Mouse (Mus musculus): ENCODE data around the gene Osbpl2. TPM values are rescaled to one million over a fixed set of nuclear protein-coding genes. Genes with fewer than 3 reads are reported as not detected.

Osbpl2 gene
- total and polyA plus RNA-seq, 2 experiments, result 14.0 to 21.9 TPM

DNA sequence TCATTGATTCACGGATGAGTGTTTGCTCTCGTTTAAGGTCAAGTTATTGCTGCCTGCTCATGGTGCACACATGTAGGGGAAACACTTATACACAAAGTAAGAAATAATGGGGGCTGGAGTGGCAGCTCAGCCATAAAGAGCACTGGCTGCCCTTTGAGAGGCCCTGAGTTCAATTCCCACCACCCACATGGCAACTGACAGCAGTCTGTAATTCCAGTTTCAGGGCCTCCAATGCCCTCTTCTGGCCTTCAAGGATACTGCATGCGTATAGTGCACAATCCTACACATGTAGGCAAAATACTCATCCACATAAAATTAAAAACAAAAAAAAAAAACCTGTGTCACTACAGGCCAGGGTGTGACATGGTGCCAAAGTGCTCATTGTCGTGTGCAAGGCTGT is 31.6 kb upstream of the Osbpl2 start:
- H3K36me3 ChIP-seq (ENCODE audit: control insufficient read depth, insufficient read depth, low read length), result peaks cover 2% of the 10 kb centered on the region; the same call in 1 of the 2 replicates
- H3K4me1 ChIP-seq (ENCODE audit: control insufficient read depth, insufficient read depth, low read length), result no peaks in the 10 kb centered on the region
- H3K4me3 ChIP-seq (ENCODE audit: insufficient read depth, low read depth, low read length), result no peak overlapping the region
- no peak overlapping the region for H3K9ac ChIP-seq (ENCODE audit: low read depth, low read length)
- no peaks in the 10 kb centered on the region for H3K27me3 ChIP-seq (ENCODE audit: control insufficient read depth, insufficient read depth, low read length)
- WGBS, result 85% methylated on average over 4 of the region's 4 CpGs
- H3K27ac ChIP-seq (replicated peaks; ENCODE audit: insufficient read depth, low read depth, low read length), result no peak overlapping the region
- DNase-seq (ENCODE audit: extremely low read depth, low read depth, low spot score), result no peak
- no peaks in the 10 kb centered on the region for H3K79me2 ChIP-seq (ENCODE audit: control insufficient read depth, insufficient read depth, low read length)
- no peak for TF ChIP-seq POLR2A (IDR thresholded peaks at IDR 0.05; ENCODE audit: extremely low read depth, insufficient read depth, low read length)
- TF ChIP-seq CTCF (IDR thresholded peaks at IDR 0.05; ENCODE audit: low read depth, low read length), result 0 out of 2 replicates have a peak, but pooled peaks have one; percentile 2

- no peak for TF ChIP-seq POLR2A (IDR thresholded peaks at IDR 0.05; ENCODE audit: extremely low read depth, insufficient read depth, low read length)
- TF ChIP-seq CTCF (IDR thresholded peaks at IDR 0.05; ENCODE audit: low read depth, low read length), result no peak
- DNase-seq (ENCODE audit: extremely low read depth, low read depth, low spot score), result no peak
- Histone ChIP-seq H3K36me3 (ENCODE audit: control insufficient read depth, insufficient read depth, low read length) (no peaks in the 10 kb centered on the region), H3K9ac (ENCODE audit: low read depth, low read length) (no peak overlapping the region), H3K4me3 (ENCODE audit: insufficient read depth, low read depth, low read length) (no peak overlapping the region), H3K79me2 (ENCODE audit: control insufficient read depth, insufficient read depth, low read length) (no peaks in the 10 kb centered on the region), H3K4me1 (ENCODE audit: control insufficient read depth, insufficient read depth, low read length) (no peaks in the 10 kb centered on the region), H3K27me3 (ENCODE audit: control insufficient read depth, insufficient read depth, low read length) (no peaks in the 10 kb centered on the region), H3K27ac (replicated peaks; ENCODE audit: insufficient read depth, low read depth, low read length) (no peak overlapping the region)
- WGBS, result 67% methylated on average over 11 of the region's 11 CpGs
Observed at GRCm38 (mm10) chr2:180090285-180090684, 28.8 kb upstream of the Osbpl2 start.

DNA sequence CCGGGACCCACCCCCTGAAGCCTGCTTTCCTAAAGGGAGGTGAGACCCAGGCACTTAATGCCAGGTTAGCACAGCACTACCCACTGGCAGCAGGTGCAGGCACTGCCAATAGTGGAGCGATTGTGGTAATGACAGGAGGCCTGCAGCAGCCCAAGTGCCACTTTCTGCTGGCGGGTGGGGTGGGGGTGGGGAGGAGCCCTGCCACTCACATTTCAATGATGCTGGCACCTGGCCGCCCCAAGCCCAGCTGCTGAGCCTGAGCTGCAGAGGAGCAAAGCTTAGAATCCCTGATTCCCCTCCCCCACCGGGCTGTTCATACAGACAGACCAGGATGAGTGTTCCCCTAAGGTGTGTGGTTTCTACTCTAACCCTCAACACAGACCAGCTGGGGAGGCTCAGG is 23.4 kb upstream of the Osbpl2 start:
- Histone ChIP-seq H3K4me3 (ENCODE audit: insufficient read depth, low read depth, low read length) (no peak overlapping the region), H3K4me1 (ENCODE audit: control insufficient read depth, insufficient read depth, low read length) (no peaks in the 10 kb centered on the region), H3K36me3 (ENCODE audit: control insufficient read depth, insufficient read depth, low read length) (no peaks in the 10 kb centered on the region), H3K9ac (ENCODE audit: low read depth, low read length) (no peak overlapping the region), H3K79me2 (ENCODE audit: control insufficient read depth, insufficient read depth, low read length) (no peaks in the 10 kb centered on the region), H3K27me3 (ENCODE audit: control insufficient read depth, insufficient read depth, low read length) (peaks cover 10% of the 10 kb centered on the region), H3K27ac (replicated peaks; ENCODE audit: insufficient read depth, low read depth, low read length) (no peak overlapping the region)
- 48% methylated on average over 5 of the region's 5 CpGs for WGBS
- DNase-seq (ENCODE audit: extremely low read depth, low read depth, low spot score), result no peak
- no peak for TF ChIP-seq POLR2A (IDR thresholded peaks at IDR 0.05; ENCODE audit: extremely low read depth, insufficient read depth, low read length)
- TF ChIP-seq CTCF (IDR thresholded peaks at IDR 0.05; ENCODE audit: low read depth, low read length), result no peak

GRCm38 (mm10) chr2:180097585-180097984 is 21.5 kb upstream of the Osbpl2 start:
- no peak for TF ChIP-seq POLR2A (IDR thresholded peaks at IDR 0.05; ENCODE audit: extremely low read depth, insufficient read depth, low read length)
- no peak for TF ChIP-seq CTCF (IDR thresholded peaks at IDR 0.05; ENCODE audit: low read depth, low read length)
- 31% methylated on average over 3 of the region's 3 CpGs for WGBS
- peaks cover 16% of the 10 kb centered on the region for H3K27me3 ChIP-seq (ENCODE audit: control insufficient read depth, insufficient read depth, low read length)

GRCm38 (mm10) chr2:180098167-180098566 is 20.9 kb upstream of the Osbpl2 start:
- Histone ChIP-seq H3K4me1 (ENCODE audit: control insufficient read depth, insufficient read depth, low read length) (no peaks in the 10 kb centered on the region), H3K36me3 (ENCODE audit: control insufficient read depth, insufficient read depth, low read length) (no peaks in the 10 kb centered on the region), H3K27me3 (ENCODE audit: control insufficient read depth, insufficient read depth, low read length) (peaks cover 20% of the 10 kb centered on the region), H3K4me3 (ENCODE audit: insufficient read depth, low read depth, low read length) (no peak overlapping the region), H3K79me2 (ENCODE audit: control insufficient read depth, insufficient read depth, low read length) (no peaks in the 10 kb centered on the region), H3K27ac (replicated peaks; ENCODE audit: insufficient read depth, low read depth, low read length) (no peak overlapping the region), H3K9ac (ENCODE audit: low read depth, low read length) (no peak overlapping the region)
- 45% methylated on average over 5 of the region's 5 CpGs for WGBS
- TF ChIP-seq CTCF (IDR thresholded peaks at IDR 0.05; ENCODE audit: low read depth, low read length) (0 out of 2 replicates have a peak, but pooled peaks have one; percentile 16), POLR2A (IDR thresholded peaks at IDR 0.05; ENCODE audit: extremely low read depth, insufficient read depth, low read length) (no peak)
- DNase-seq (ENCODE audit: extremely low read depth, low read depth, low spot score), result no peak

More at GRCm38 (mm10) chr2:180097585-180097984, 21.5 kb upstream of the Osbpl2 start:
- no peaks in the 10 kb centered on the region for H3K36me3 ChIP-seq (ENCODE audit: control insufficient read depth, insufficient read depth, low read length)
- H3K27ac ChIP-seq (replicated peaks; ENCODE audit: insufficient read depth, low read depth, low read length), result no peak overlapping the region
- no peak for DNase-seq (ENCODE audit: extremely low read depth, low read depth, low spot score)
- H3K9ac ChIP-seq (ENCODE audit: low read depth, low read length), result no peak overlapping the region
- no peaks in the 10 kb centered on the region for H3K79me2 ChIP-seq (ENCODE audit: control insufficient read depth, insufficient read depth, low read length)
- no peak overlapping the region for H3K4me3 ChIP-seq (ENCODE audit: insufficient read depth, low read depth, low read length)
- H3K4me1 ChIP-seq (ENCODE audit: control insufficient read depth, insufficient read depth, low read length), result no peaks in the 10 kb centered on the region

DNA sequence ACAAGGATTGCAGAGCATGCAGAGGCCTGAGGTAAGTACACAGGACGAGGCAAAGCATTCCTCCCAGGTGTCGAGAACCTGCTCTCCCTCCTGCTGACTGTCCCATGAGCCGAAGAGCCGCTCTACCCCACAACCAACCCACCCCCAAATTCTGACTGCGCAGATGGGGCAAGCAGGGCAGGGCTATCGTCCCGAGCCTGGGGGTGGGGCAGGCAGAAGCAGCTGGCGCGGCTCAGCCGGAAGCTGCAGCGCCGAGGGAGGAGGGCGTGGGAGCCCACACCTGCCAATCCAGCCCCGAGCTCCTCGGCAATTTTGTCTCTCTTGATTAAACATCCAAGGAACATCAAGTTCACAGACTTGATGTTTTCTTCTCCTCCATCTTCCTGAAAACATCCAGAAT is 19.6 kb upstream of the Osbpl2 start:
- H3K27me3 ChIP-seq (ENCODE audit: control insufficient read depth, insufficient read depth, low read length), result peaks cover 27% of the 10 kb centered on the region
- no peak overlapping the region for H3K4me3 ChIP-seq (ENCODE audit: insufficient read depth, low read depth, low read length)
- WGBS, result 14% methylated on average over 15 of the region's 15 CpGs
- H3K36me3 ChIP-seq (ENCODE audit: control insufficient read depth, insufficient read depth, low read length), result no peaks in the 10 kb centered on the region
- peaks cover 3% of the 10 kb centered on the region; the same call in 1 of the 2 replicates for H3K4me1 ChIP-seq (ENCODE audit: control insufficient read depth, insufficient read depth, low read length)
- TF ChIP-seq CTCF (IDR thresholded peaks at IDR 0.05; ENCODE audit: low read depth, low read length), result no peak
- TF ChIP-seq POLR2A (IDR thresholded peaks at IDR 0.05; ENCODE audit: extremely low read depth, insufficient read depth, low read length), result no peak
- no peak overlapping the region for H3K27ac ChIP-seq (replicated peaks; ENCODE audit: insufficient read depth, low read depth, low read length)
- no peak for DNase-seq (ENCODE audit: extremely low read depth, low read depth, low spot score)
- H3K9ac ChIP-seq (ENCODE audit: low read depth, low read length), result no peak overlapping the region
- H3K79me2 ChIP-seq (ENCODE audit: control insufficient read depth, insufficient read depth, low read length), result no peaks in the 10 kb centered on the region

Measured in liver, adult 2 months (tissue).